Mouse (Mus musculus) heart, embryonic 12.5 days (tissue): ENCODE measurements around the gene Lpin1. TPM values are rescaled to one million over a fixed set of nuclear protein-coding genes. Genes with fewer than 3 reads are reported as not detected.
A peak's percentile ranks its signal among the peaks of the same experiment; 100 is the strongest.

Experiments used
- ATAC-seq: fragments of 200-750 bp; cut with Nextera tagmentation; 2 replicates; pipeline ENCODE4 v1.8.0; 2017; ENCODE audit warnings: moderate TSS enrichment, moderate library complexity; ENCODE audit not compliant: insufficient number of reproducible peaks, low FRiP score
- H3K27ac ChIP-seq: fragments of 300-500 bp; sonication (generic); 2 replicates; pipeline ENCODE4 v1.5.1; 2016; ENCODE audit warnings: mild to moderate bottlenecking, moderate library complexity; ENCODE audit not compliant: poor library complexity, severe bottlenecking
- H3K27me3 ChIP-seq: fragments of 300-500 bp; sonication (generic); replicated peaks from 2 replicates; pipeline ENCODE4 v1.6.1; 2016; ENCODE audit warnings: mild to moderate bottlenecking, moderate library complexity
- H3K36me3 ChIP-seq: fragments of 300-500 bp; sonication (generic); 2 replicates; pipeline ENCODE4 v1.6.1; 2016; ENCODE audit warnings: mild to moderate bottlenecking, moderate library complexity
- H3K4me1 ChIP-seq: fragments of 300-500 bp; sonication (generic); replicated peaks from 2 replicates; pipeline ENCODE4 v1.6.1; 2016; ENCODE audit warnings: mild to moderate bottlenecking
- H3K4me2 ChIP-seq: fragments of 300-500 bp; sonication (generic); 2 replicates; pipeline ENCODE4 v1.6.1; 2016; ENCODE audit warnings: mild to moderate bottlenecking, moderate library complexity
- H3K4me3 ChIP-seq: fragments of 300-500 bp; sonication (generic); 2 replicates; pipeline ENCODE4 v1.5.1; 2016; ENCODE audit warnings: mild to moderate bottlenecking
- H3K9ac ChIP-seq: fragments of 300-500 bp; sonication (generic); 2 replicates; pipeline ENCODE4 v1.6.1; 2016; ENCODE audit warnings: mild to moderate bottlenecking, moderate library complexity
- H3K9me3 ChIP-seq: fragments of 300-500 bp; sonication (generic); replicated peaks from 2 replicates; pipeline ENCODE4 v1.6.1; 2016; ENCODE audit warnings: mild to moderate bottlenecking, moderate library complexity
- WGBS: fragments of 180-500 bp; shearing (Covaris S2); methylation state at CpG from one replicate; pipeline ENCODE4 v1.1.7; 2016; 5-methylcytosine and 5-hydroxymethylcytosine counted together
- polyA plus RNA-seq: library from polyadenylated mRNA; unstranded; fragments of >200 nt; fragmentation: Nextera tagmentation; extraction: Ambion mirVana; gene quantifications from 2 replicates; pipeline ENCODE4 v1.2.1, GENCODE M21; 2016

Gene Lpin1
- polyA plus RNA-seq, 1 experiment from 2014 or later, result 6.9 TPM

GRCm38 (mm10) chr12:16589204-16589949 lies 21.4 kb downstream of the Lpin1 start:
- H3K9ac ChIP-seq, result peak overlapping the region; percentile 75
- H3K4me3 ChIP-seq, result peak overlapping the region; percentile 63
- peak overlapping the region; percentile 49; the same call in 1 of the 2 replicates for H3K27ac ChIP-seq
- H3K4me1 ChIP-seq, result peaks cover 60% of the 10 kb centered on the region
- H3K9me3 ChIP-seq, result no peaks in the 10 kb centered on the region
- H3K4me2 ChIP-seq, result peak overlapping the region; percentile 83
- WGBS, result under 1% methylated on average over 35 of the region's 36 CpGs
- peak; percentile 87 for ATAC-seq
- H3K36me3 ChIP-seq, result no peaks in the 10 kb centered on the region
- no peaks in the 10 kb centered on the region for H3K27me3 ChIP-seq

GRCm38 (mm10) chr12:16588396-16589042 lies 22.2 kb downstream of the Lpin1 start:
- H3K9ac ChIP-seq, result peak overlapping the region; percentile 75
- no peak for ATAC-seq
- peak overlapping the region; percentile 63 for H3K4me3 ChIP-seq
- no peaks in the 10 kb centered on the region for H3K36me3 ChIP-seq
- H3K27ac ChIP-seq, result no peak overlapping the region; the same call in 1 of the 2 replicates
- no peaks in the 10 kb centered on the region for H3K27me3 ChIP-seq
- peak overlapping the region; percentile 83 for H3K4me2 ChIP-seq
- 13% methylated on average over 7 of the region's 7 CpGs for WGBS
- no peaks in the 10 kb centered on the region for H3K9me3 ChIP-seq
- H3K4me1 ChIP-seq, result peaks cover 69% of the 10 kb centered on the region

- Histone ChIP-seq H3K27ac (no peak overlapping the region), H3K4me2 (no peak overlapping the region; the same call in 1 of the 2 replicates), H3K9me3 (no peaks in the 10 kb centered on the region), H3K27me3 (no peaks in the 10 kb centered on the region), H3K4me3 (no peak overlapping the region), H3K9ac (no peak overlapping the region), H3K4me1 (peaks cover 72% of the 10 kb centered on the region), H3K36me3 (no peaks in the 10 kb centered on the region)
- no peak for ATAC-seq
- 66% methylated on average over 5 of the region's 5 CpGs for WGBS
These were observed 23.0 kb downstream of the Lpin1 start for GRCm38 (mm10) chr12:16587767-16588166.

GRCm38 (mm10) chr12:16587111-16587510 lies 23.7 kb downstream of the Lpin1 start:
- H3K27ac ChIP-seq, result no peak overlapping the region
- no peaks in the 10 kb centered on the region for H3K36me3 ChIP-seq
- H3K4me2 ChIP-seq, result no peak overlapping the region
- H3K4me1 ChIP-seq, result peaks cover 74% of the 10 kb centered on the region
- H3K9ac ChIP-seq, result no peak overlapping the region
- no peaks in the 10 kb centered on the region for H3K27me3 ChIP-seq
- H3K4me3 ChIP-seq, result no peak overlapping the region
- no peak for ATAC-seq
- H3K9me3 ChIP-seq, result no peaks in the 10 kb centered on the region
- 77% methylated on average over 2 of the region's 2 CpGs for WGBS

GRCm38 (mm10) chr12:16584964-16585363 lies 25.8 kb downstream of the Lpin1 start:
- ATAC-seq, result no peak
- Histone ChIP-seq H3K4me1 (peaks cover 62% of the 10 kb centered on the region), H3K4me3 (no peak overlapping the region), H3K27ac (no peak overlapping the region), H3K9ac (no peak overlapping the region), H3K27me3 (no peaks in the 10 kb centered on the region), H3K4me2 (no peak overlapping the region), H3K36me3 (0 out of 2 replicates have a peak, but pooled peaks cover 3% of the 10 kb centered on the region), H3K9me3 (no peaks in the 10 kb centered on the region)
- WGBS, result 52% methylated on average over 3 of the region's 3 CpGs

GRCm38 (mm10) chr12:16584035-16584682 lies 26.6 kb downstream of the Lpin1 start:
- Histone ChIP-seq H3K4me1 (peaks cover 58% of the 10 kb centered on the region), H3K27ac (no peak overlapping the region), H3K4me3 (no peak overlapping the region), H3K36me3 (0 out of 2 replicates have a peak, but pooled peaks cover 9% of the 10 kb centered on the region), H3K9ac (no peak overlapping the region), H3K4me2 (peak overlapping the region; percentile 20), H3K27me3 (no peaks in the 10 kb centered on the region), H3K9me3 (no peaks in the 10 kb centered on the region)
- no peak for ATAC-seq
- 31% methylated on average over 14 of the region's 14 CpGs for WGBS

GRCm38 (mm10) chr12:16583313-16583712 lies 27.5 kb downstream of the Lpin1 start:
- H3K27ac ChIP-seq, result no peak overlapping the region
- ATAC-seq, result no peak
- H3K9ac ChIP-seq, result no peak overlapping the region
- peaks cover 54% of the 10 kb centered on the region for H3K4me1 ChIP-seq
- no peaks in the 10 kb centered on the region for H3K27me3 ChIP-seq
- no peak overlapping the region for H3K4me2 ChIP-seq
- H3K9me3 ChIP-seq, result no peaks in the 10 kb centered on the region
- 0 out of 2 replicates have a peak, but pooled peaks cover 9% of the 10 kb centered on the region for H3K36me3 ChIP-seq
- 76% methylated on average over 3 of the region's 3 CpGs for WGBS
- H3K4me3 ChIP-seq, result no peak overlapping the region

GRCm38 (mm10) chr12:16580306-16580705 lies 30.5 kb downstream of the Lpin1 start:
- no peak overlapping the region for H3K9ac ChIP-seq
- H3K4me3 ChIP-seq, result no peak overlapping the region
- no peak for ATAC-seq
- H3K9me3 ChIP-seq, result no peaks in the 10 kb centered on the region
- peaks cover 46% of the 10 kb centered on the region for H3K4me1 ChIP-seq
- H3K4me2 ChIP-seq, result no peak overlapping the region
- 75% methylated on average over 9 of the region's 9 CpGs for WGBS
- peaks cover 16% of the 10 kb centered on the region for H3K36me3 ChIP-seq
- no peak overlapping the region for H3K27ac ChIP-seq
- H3K27me3 ChIP-seq, result no peaks in the 10 kb centered on the region

- 54% methylated on average over 9 of the region's 9 CpGs for WGBS
These were observed 33.0 kb downstream of the Lpin1 start for GRCm38 (mm10) chr12:16577665-16578233.

GRCm38 (mm10) chr12:16571278-16571677 lies 39.5 kb downstream of the Lpin1 start:
- Histone ChIP-seq H3K9ac (no peak overlapping the region), H3K27me3 (no peaks in the 10 kb centered on the region), H3K4me2 (no peak overlapping the region), H3K27ac (no peak overlapping the region), H3K36me3 (peaks cover 30% of the 10 kb centered on the region), H3K4me3 (no peak overlapping the region), H3K9me3 (no peaks in the 10 kb centered on the region), H3K4me1 (peaks cover 16% of the 10 kb centered on the region)
- WGBS, result 88% methylated on average over 10 of the region's 10 CpGs
- ATAC-seq, result no peak

More at GRCm38 (mm10) chr12:16577665-16578233, 33.0 kb downstream of the Lpin1 start:
- Histone ChIP-seq H3K4me2 (no peak overlapping the region), H3K36me3 (peaks cover 29% of the 10 kb centered on the region), H3K27me3 (no peaks in the 10 kb centered on the region), H3K4me1 (peaks cover 25% of the 10 kb centered on the region), H3K27ac (peak overlapping the region; percentile 41), H3K9me3 (no peaks in the 10 kb centered on the region), H3K9ac (no peak overlapping the region), H3K4me3 (no peak overlapping the region)
- ATAC-seq, result no peak
